Mouse (Mus musculus): Measurements from ENCODE around the gene Dio2.

DNA sequence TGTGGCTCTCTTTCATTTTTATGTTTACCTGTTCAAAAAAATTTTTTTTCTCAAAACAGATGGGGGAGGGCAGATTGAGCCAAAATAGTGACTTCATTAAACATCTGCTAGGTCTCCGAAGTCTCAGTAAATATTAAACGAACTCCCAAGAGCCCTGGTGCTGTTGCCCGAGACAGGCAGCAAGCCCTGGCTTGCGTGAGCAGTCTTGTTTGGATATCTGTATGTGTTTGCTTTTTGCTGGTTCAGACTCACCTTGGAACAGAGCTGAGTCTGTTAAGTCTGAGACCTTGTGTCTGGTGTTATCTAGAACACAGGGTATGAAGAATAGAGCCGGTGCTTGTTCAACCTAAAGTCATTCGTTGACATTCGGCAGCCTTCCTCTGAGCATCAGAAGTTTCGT lies 13.1 kb downstream of the Dio2 start:
- no peak for TF ChIP-seq POLR2A (IDR thresholded peaks at IDR 0.05; ENCODE audit: low read depth, low read length)
- TF ChIP-seq MEF2A (IDR thresholded peaks at IDR 0.05; ENCODE audit: borderline replicate concordance, low read depth, low read length): no peak
- TF ChIP-seq USF2 (conservative IDR thresholded peaks at IDR 0.05; ENCODE audit: low read depth, low read length): no peak
- no peak for TF ChIP-seq CTCF (conservative IDR thresholded peaks at IDR 0.05 in 1 of 2, IDR thresholded peaks at IDR 0.05 in 1 of 2; ENCODE audit: low read depth in 2 of 2, low read length in 2 of 2)
- no peak for TF ChIP-seq E2F4 (IDR thresholded peaks at IDR 0.05; ENCODE audit: insufficient replicate concordance, low read depth, low read length)
- TF ChIP-seq UBTF (IDR thresholded peaks at IDR 0.05; ENCODE audit: low read depth, low read length): no peak
- TF ChIP-seq SIN3A (IDR thresholded peaks at IDR 0.05; ENCODE audit: low read length): no peak
- no peak for TF ChIP-seq ETS1 (conservative IDR thresholded peaks at IDR 0.05; ENCODE audit: low read depth, low read length)
